Mouse (Mus musculus): ENCODE data around the gene Mrm1. TPM values are rescaled to one million over a fixed set of nuclear protein-coding genes. Genes with fewer than 3 reads are reported as not detected.

The Mrm1 gene
- polyA plus RNA-seq (2014; fragmentation: Illumina TruSeq; extraction: RNeasy Lipid Tissue Mini Kit (QIAGEN cat#74804); ENCODE audit: insufficient read depth, low read depth, low replicate concordance), result 6.8 TPM

GRCm38 (mm10) chr11:84818961-84819692 is at the start of gene Mrm1:
Gene Mrm1 (minus strand): TSS chr11:84819515.

GRCm38 (mm10) chr11:84828516-84829399 is 9.4 kb upstream of the Mrm1 start, which contains the start of gene Dhrs11:
Gene Dhrs11 (minus strand): TSS chr11:84828994.

Other genes with a start within 250 kb of the Mrm1 start
- gene Dhrs11, start 9.5 kb upstream of the Mrm1 start, polyA plus RNA-seq (2014; fragmentation: Illumina TruSeq; extraction: RNeasy Lipid Tissue Mini Kit (QIAGEN cat#74804); ENCODE audit: insufficient read depth, low read depth, low replicate concordance), result 9.1 TPM
- 36.2 TPM for gene Ggnbp2, start 51.3 kb upstream of the Mrm1 start, polyA plus RNA-seq (2014; fragmentation: Illumina TruSeq; extraction: RNeasy Lipid Tissue Mini Kit (QIAGEN cat#74804); ENCODE audit: insufficient read depth, low read depth, low replicate concordance)
- 1.1 TPM for gene Myo19, start 60.6 kb upstream of the Mrm1 start, polyA plus RNA-seq (2014; fragmentation: Illumina TruSeq; extraction: RNeasy Lipid Tissue Mini Kit (QIAGEN cat#74804); ENCODE audit: insufficient read depth, low read depth, low replicate concordance)
- gene Pigw, start 60.8 kb upstream of the Mrm1 start, polyA plus RNA-seq (2014; fragmentation: Illumina TruSeq; extraction: RNeasy Lipid Tissue Mini Kit (QIAGEN cat#74804); ENCODE audit: insufficient read depth, low read depth, low replicate concordance), result 3.2 TPM
- 18.3 TPM for gene Znhit3, start 96.9 kb upstream of the Mrm1 start, polyA plus RNA-seq (2014; fragmentation: Illumina TruSeq; extraction: RNeasy Lipid Tissue Mini Kit (QIAGEN cat#74804); ENCODE audit: insufficient read depth, low read depth, low replicate concordance)
- gene Car4, start 138.3 kb upstream of the Mrm1 start, polyA plus RNA-seq (2014; fragmentation: Illumina TruSeq; extraction: RNeasy Lipid Tissue Mini Kit (QIAGEN cat#74804); ENCODE audit: insufficient read depth, low read depth, low replicate concordance), result 239 TPM